Mouse (Mus musculus) kidney, postnatal 0 days (tissue): ENCODE data around the gene Ccdc13. TPM values are rescaled to one million over a fixed set of nuclear protein-coding genes. Genes with fewer than 3 reads are reported as not detected.
A peak's percentile ranks its signal among the peaks of the same experiment; 100 is the strongest.

Experiments used
- ATAC-seq: fragments of 200-750 bp; cut with Nextera tagmentation; replicated peaks from 2 replicates; pipeline ENCODE4 v1.8.0; 2017; ENCODE audit warnings: low read depth, moderate number of reproducible peaks, moderate TSS enrichment, moderate library complexity; ENCODE audit not compliant: low FRiP score
- DNase-seq: peaks from one replicate; pipeline ENCODE4 v3.0.0-alpha.2; 2016; ENCODE audit warnings: low spot score
- H3K27ac ChIP-seq: fragments of 300-500 bp; sonication (generic); 2 replicates; pipeline ENCODE4 v1.5.1; 2014; ENCODE audit warnings: mild to moderate bottlenecking
- H3K27me3 ChIP-seq: fragments of 300-500 bp; sonication (generic); 2 replicates; pipeline ENCODE4 v1.6.1; 2014; ENCODE audit warnings: low read length, mixed read lengths; ENCODE audit not compliant: insufficient read depth
- H3K36me3 ChIP-seq: fragments of 300-500 bp; sonication (generic); 2 replicates; pipeline ENCODE4 v1.6.1; 2014; ENCODE audit warnings: low read length, mixed read lengths; ENCODE audit not compliant: insufficient read depth
- H3K4me1 ChIP-seq: fragments of 300-500 bp; sonication (generic); replicated peaks from 2 replicates; pipeline ENCODE4 v1.6.1; 2014; ENCODE audit warnings: antibody characterized with exemption, low read length, mixed read lengths; ENCODE audit not compliant: insufficient read depth
- H3K4me2 ChIP-seq: fragments of 300-500 bp; sonication (generic); 2 replicates; pipeline ENCODE4 v1.6.1; 2014; ENCODE audit warnings: mild to moderate bottlenecking, low read length, moderate library complexity, mixed read lengths
- H3K4me3 ChIP-seq: fragments of 300-500 bp; sonication (generic); replicated peaks from 2 replicates; pipeline ENCODE4 v1.5.1; 2014; ENCODE audit warnings: low read depth, low read length
- H3K9ac ChIP-seq: fragments of 300-500 bp; sonication (generic); 2 replicates; pipeline ENCODE4 v1.6.1; 2014; ENCODE audit warnings: low read depth, low read length
- H3K9me3 ChIP-seq: fragments of 300-500 bp; sonication (generic); replicated peaks from 2 replicates; pipeline ENCODE4 v1.6.1; 2016; ENCODE audit warnings: low read length, inconsistent platforms, mixed read lengths
- CTCF ChIP-seq: IDR thresholded peaks from 2 replicates; pipeline ENCODE4 v1.5.1; 2016; ENCODE audit warnings: antibody characterized with exemption, low read depth, mild to moderate bottlenecking, moderate library complexity
- WGBS: fragments of 180-500 bp; shearing (Covaris S2); extraction: QIAGEN DNeasy Blood & Tissue Kit; methylation state at CpG from one replicate; pipeline ENCODE4 v1.1.7; 2014; 5-methylcytosine and 5-hydroxymethylcytosine counted together
- polyA plus RNA-seq: library from polyadenylated mRNA; unstranded; fragments of >200 nt; fragmentation: Nextera tagmentation; extraction: Ambion mirVana; gene quantifications from 2 replicates; pipeline ENCODE4 v1.2.1, GENCODE M21; 2015

Gene Ccdc13
- polyA plus RNA-seq, 1 experiment from 2014 or later = 0.25 TPM

DNA sequence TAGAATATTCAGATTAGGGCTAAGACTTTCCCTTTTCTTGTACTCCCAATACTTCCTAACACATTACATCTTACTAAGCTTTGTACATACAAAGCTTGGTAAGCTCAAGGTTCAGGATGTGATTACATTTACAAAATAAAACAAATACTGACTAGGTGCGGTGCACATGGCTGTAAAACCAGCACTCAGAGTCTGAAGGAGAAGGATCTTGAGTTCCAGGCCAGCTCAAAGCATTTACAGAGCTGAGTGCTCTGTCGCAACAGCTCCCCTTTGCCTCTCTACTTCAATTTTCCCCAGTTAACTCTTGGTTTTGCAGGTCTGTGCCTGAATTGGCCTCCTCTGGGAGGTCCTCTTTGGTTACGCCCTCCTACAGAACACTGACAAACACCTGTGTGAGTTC, 15.0 kb upstream of the Ccdc13 start:
- 92% methylated on average over 3 of the region's 3 CpGs for WGBS

DNA sequence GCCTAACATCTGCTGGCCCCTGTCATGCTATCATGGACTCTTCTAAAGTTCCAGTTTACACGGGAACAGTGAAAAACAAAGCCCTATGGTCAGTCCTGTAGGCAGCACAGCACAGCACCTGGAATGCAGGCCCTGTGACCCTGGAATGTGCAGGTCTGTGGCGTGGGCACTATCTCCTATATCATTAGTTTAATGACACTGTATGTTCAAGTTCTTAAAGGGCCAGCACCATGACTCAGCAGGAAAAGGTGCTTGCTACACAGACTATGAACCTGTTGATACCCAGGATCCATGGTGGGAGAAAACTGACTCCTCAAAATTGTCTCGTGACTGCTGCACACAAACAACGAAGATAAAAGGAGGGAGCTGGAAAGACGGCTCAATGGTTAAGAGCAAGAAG, 8.6 kb upstream of the Ccdc13 start:
- WGBS = 64% methylated on average over 5 of the region's 5 CpGs
- no peak for ATAC-seq
- H3K9ac ChIP-seq = no peak overlapping the region
- H3K4me1 ChIP-seq = no peaks in the 10 kb centered on the region
- no peak overlapping the region for H3K4me2 ChIP-seq
- H3K27ac ChIP-seq = no peak overlapping the region
- 0 out of 2 replicates have a peak, but pooled peaks cover 9% of the 10 kb centered on the region for H3K36me3 ChIP-seq
- no peak overlapping the region for H3K4me3 ChIP-seq
- H3K27me3 ChIP-seq = no peaks in the 10 kb centered on the region
- H3K9me3 ChIP-seq = no peaks in the 10 kb centered on the region
- no peak for DNase-seq
- no peak for TF ChIP-seq CTCF

More for the DNA sequence above, 15.0 kb upstream of the Ccdc13 start:
- Histone ChIP-seq H3K27ac (no peak overlapping the region), H3K4me1 (no peaks in the 10 kb centered on the region), H3K27me3 (no peaks in the 10 kb centered on the region), H3K36me3 (0 out of 2 replicates have a peak, but pooled peaks cover 7% of the 10 kb centered on the region), H3K4me3 (no peak overlapping the region), H3K9ac (no peak overlapping the region), H3K9me3 (no peaks in the 10 kb centered on the region), H3K4me2 (no peak overlapping the region)
- ATAC-seq (no peak), DNase-seq (no peak)
- no peak for TF ChIP-seq CTCF

DNA sequence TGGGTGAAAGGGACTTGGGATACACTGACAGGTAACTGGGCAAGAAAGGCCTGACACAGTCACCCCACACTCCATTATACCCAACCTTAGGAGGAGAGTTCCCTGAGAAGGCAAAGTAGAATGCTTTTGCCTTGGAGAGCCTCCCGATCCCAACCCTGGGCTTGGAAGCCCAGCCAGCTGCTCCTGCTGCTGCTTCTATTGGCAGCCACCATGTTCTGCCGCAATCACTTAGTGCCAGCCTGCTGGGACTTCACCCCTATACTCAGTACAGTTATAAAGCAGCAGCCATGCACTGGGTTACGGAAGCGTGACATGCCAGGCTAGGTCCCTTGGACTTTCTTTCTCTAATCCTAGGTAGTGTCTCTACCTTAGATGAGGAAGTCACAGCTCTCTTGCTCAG, 7.9 kb upstream of the Ccdc13 start:
- H3K4me2 ChIP-seq = no peak overlapping the region

DNA sequence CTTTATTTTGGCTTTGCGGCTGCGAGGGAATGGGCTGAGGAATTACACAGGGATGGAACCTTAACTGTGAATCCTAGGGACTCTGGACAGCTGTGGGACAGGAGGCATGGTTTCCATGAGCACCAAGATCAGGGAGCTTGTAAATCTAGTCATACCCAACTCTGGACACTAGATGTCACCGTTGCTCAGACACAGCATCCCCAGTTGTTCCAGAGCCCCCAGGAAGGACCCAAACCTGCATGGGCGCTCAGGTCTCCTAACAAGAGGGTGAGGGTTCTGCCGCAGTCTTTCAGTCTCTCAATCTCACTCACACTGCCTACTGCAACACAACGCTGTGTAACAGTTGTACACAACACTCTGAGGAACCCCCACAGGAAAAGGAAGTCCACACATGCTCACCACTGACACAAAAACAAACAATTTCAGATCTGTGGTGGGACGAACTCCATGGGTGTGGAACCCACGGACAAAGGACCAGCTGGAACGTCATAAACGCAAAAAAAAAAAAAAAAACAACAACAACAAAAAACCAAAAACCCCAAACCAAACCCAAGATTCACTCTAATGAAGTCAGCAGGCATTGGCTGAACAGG, 7.4 kb upstream of the Ccdc13 start:
- Histone ChIP-seq H3K27ac (no peak overlapping the region), H3K4me3 (no peak overlapping the region), H3K36me3 (0 out of 2 replicates have a peak, but pooled peaks cover 9% of the 10 kb centered on the region), H3K4me1 (no peaks in the 10 kb centered on the region), H3K9me3 (no peaks in the 10 kb centered on the region), H3K9ac (no peak overlapping the region), H3K27me3 (no peaks in the 10 kb centered on the region), H3K4me2 (no peak overlapping the region)
- ATAC-seq (0 out of 2 replicates have a peak, but pooled peaks have one; percentile 29), DNase-seq (peak; percentile 74)
- WGBS = 42% methylated on average over 10 of the region's 10 CpGs
- TF ChIP-seq CTCF = peak; percentile 77

More for the DNA sequence above, 7.9 kb upstream of the Ccdc13 start:
- Histone ChIP-seq H3K27ac (no peak overlapping the region), H3K4me1 (no peaks in the 10 kb centered on the region), H3K9ac (no peak overlapping the region), H3K36me3 (0 out of 2 replicates have a peak, but pooled peaks cover 9% of the 10 kb centered on the region), H3K9me3 (no peaks in the 10 kb centered on the region), H3K27me3 (no peaks in the 10 kb centered on the region), H3K4me3 (no peak overlapping the region)
- DNase-seq (no peak), ATAC-seq (no peak)
- WGBS = 94% methylated on average over 4 of the region's 4 CpGs
- no peak for TF ChIP-seq CTCF

DNA sequence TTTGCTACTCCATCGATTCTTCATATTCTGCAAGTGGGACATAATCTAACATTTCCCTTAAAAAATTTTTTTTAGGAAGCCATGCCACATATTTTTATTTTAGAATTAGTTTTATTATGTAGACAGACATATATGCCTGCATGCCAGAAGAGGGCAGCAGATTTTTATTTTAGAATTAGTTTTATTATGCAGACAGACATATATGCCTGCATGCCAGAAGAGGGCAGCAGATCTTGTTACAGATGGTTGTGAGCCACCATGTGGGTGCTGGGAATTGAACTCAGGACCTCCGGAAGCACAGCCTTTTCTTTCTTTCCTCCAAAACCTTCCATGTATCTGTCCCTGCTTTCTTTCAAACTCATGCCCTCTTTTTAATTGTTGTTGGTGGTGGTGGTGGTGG, 3.7 kb upstream of the Ccdc13 start:
- ATAC-seq = no peak

DNA sequence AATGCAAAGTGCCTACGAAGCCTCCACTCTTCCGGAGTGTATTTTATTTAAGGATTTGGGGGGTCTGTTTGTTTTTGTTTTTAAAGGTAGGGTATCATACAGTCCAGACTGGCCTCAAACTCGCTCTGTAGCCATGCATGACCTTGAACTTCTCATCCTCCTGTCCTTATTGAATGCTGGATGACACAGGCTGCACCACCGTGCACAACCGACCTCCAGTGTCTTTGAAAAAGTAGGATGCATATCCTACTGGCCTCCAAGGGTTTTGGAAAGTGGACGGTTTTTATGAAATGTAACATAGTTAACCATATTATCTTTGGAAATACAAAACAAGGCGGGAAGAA, 333 bp upstream of the Ccdc13 start:
- Histone ChIP-seq H3K4me2 (peak overlapping the region; percentile 86), H3K4me3 (peak overlapping the region; percentile 45), H3K9me3 (no peaks in the 10 kb centered on the region), H3K27me3 (no peaks in the 10 kb centered on the region), H3K36me3 (no peaks in the 10 kb centered on the region), H3K4me1 (no peaks in the 10 kb centered on the region), H3K9ac (peak overlapping the region; percentile 44; the same call in 1 of the 2 replicates), H3K27ac (no peak overlapping the region)
- 32% methylated on average over 7 of the region's 7 CpGs for WGBS
- peak; percentile 55 for ATAC-seq
- no peak for DNase-seq
- TF ChIP-seq CTCF = no peak

More for the DNA sequence above, 3.7 kb upstream of the Ccdc13 start:
- 92% methylated on average over 2 of the region's 2 CpGs for WGBS
- TF ChIP-seq CTCF = peak; percentile 60
- Histone ChIP-seq H3K27ac (no peak overlapping the region), H3K27me3 (no peaks in the 10 kb centered on the region), H3K9ac (no peak overlapping the region), H3K36me3 (no peaks in the 10 kb centered on the region), H3K9me3 (no peaks in the 10 kb centered on the region), H3K4me1 (no peaks in the 10 kb centered on the region), H3K4me3 (no peak overlapping the region), H3K4me2 (no peak overlapping the region)
- DNase-seq = no peak

DNA sequence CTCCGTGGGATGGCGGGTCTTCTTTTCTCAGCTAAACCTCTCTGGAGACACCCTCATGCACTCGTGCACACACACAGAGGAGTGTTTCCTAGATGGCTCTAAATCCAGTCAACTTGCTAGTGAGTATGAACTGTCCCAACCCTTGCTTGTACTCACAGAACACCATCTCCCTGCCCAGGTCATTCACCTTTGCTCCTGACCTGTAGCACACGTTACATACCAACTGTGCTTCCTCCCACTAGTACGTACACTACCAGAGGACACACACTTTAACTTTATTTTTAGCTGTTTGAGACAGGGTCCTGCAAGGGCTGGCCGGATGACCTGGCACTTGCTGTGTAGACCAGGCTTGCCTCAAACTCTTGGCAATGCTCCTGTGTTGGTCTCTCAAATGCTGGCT, 1.3 kb downstream of the Ccdc13 start:
- Histone ChIP-seq H3K36me3 (no peaks in the 10 kb centered on the region), H3K27me3 (no peaks in the 10 kb centered on the region), H3K27ac (no peak overlapping the region), H3K9ac (no peak overlapping the region), H3K4me1 (no peaks in the 10 kb centered on the region), H3K9me3 (no peaks in the 10 kb centered on the region), H3K4me3 (no peak overlapping the region), H3K4me2 (no peak overlapping the region)
- DNase-seq (no peak), ATAC-seq (no peak)
- no peak for TF ChIP-seq CTCF
- 88% methylated on average over 6 of the region's 6 CpGs for WGBS
